Mouse (Mus musculus) megakaryocyte, embryonic 14.5 days (primary cell): ENCODE results near the gene Efnb2.

ENCODE experiments used
- FLI1 ChIP-seq: IDR thresholded peaks from 2 replicates; pipeline ENCODE4 v1.6.1; 2012; ENCODE audit warnings: low read length, inconsistent platforms, mixed read lengths
- GATA1 ChIP-seq: IDR thresholded peaks from 3 replicates; pipeline ENCODE4 v1.6.1; 2012; ENCODE audit warnings: mixed read lengths, low read length, inconsistent platforms, borderline replicate concordance

DNA sequence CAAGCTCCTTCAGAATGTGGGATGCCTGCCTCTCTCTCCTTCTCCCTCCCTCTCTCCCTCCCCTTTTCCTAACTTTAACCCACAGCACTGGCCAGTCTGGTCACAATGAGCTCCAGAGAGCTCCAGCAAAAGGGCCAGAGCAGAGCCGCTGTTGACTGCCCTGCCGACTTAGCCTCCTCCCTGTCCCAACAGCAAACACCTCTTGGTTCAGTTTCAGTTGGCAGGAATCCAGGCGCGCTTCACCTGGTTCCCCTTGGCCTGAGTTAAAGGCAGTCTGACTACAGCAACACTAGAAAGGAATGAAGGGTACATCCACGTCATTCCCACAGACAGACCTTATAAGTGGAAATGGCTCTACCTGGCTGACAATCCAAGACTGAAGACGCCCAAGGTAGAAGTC, 84.2 kb downstream of the Efnb2 start:
- TF ChIP-seq GATA1: no peak
- TF ChIP-seq FLI1: no peak
